Mouse (Mus musculus): ENCODE measurements at regions not wholly inside any gene's neighbourhood (a gene's known extent, or its start where the extent isn't known, plus 50 kb on each side); places are given as distances from the start of the nearest gene placed in this dataset.

- no peak for TF ChIP-seq BHLHE40 (IDR thresholded peaks at IDR 0.05; ENCODE audit: low read depth, low read length)
- no peak for TF ChIP-seq ZKSCAN1 (IDR thresholded peaks at IDR 0.05; ENCODE audit: borderline replicate concordance, low read depth, low read length)
- TF ChIP-seq RAD21 (IDR thresholded peaks at IDR 0.05; ENCODE audit: low read depth, low read length) = no peak
- TF ChIP-seq MEF2A (IDR thresholded peaks at IDR 0.05; ENCODE audit: borderline replicate concordance, low read depth, low read length) = no peak
- TF ChIP-seq GABPA (IDR thresholded peaks at IDR 0.05; ENCODE audit: insufficient replicate concordance, low read depth, low read length) = no peak
- TF ChIP-seq MAFK (IDR thresholded peaks at IDR 0.05; ENCODE audit: insufficient replicate concordance, low read length) = no peak
- no peak for TF ChIP-seq CHD1 (IDR thresholded peaks at IDR 0.05; ENCODE audit: low read depth, low read length)
- no peak for TF ChIP-seq NELFE (IDR thresholded peaks at IDR 0.05; ENCODE audit: low read depth, low read length)
- TF ChIP-seq ZC3H11A (IDR thresholded peaks at IDR 0.05; ENCODE audit: low read depth, low read length) = no peak
- TF ChIP-seq E2F4 (IDR thresholded peaks at IDR 0.05; ENCODE audit: insufficient replicate concordance, low read depth, low read length) = no peak
- TF ChIP-seq UBTF (IDR thresholded peaks at IDR 0.05; ENCODE audit: low read depth, low read length) = no peak
- Histone ChIP-seq H3K79me2 (replicated peaks; ENCODE audit: control insufficient read depth, extremely low read depth, insufficient read depth, poor library complexity, severe bottlenecking) (no peaks in the 10 kb centered on the region), H3K4me1 (ENCODE audit: control insufficient read depth in 1 of 2, insufficient read depth in 2 of 2) (peaks cover 4 to 9% of the 10 kb centered on the region in 2 experiments; a peak in 3 of 4 replicates), H3K4me2 (ENCODE audit: insufficient read depth, low read depth, poor library complexity, severe bottlenecking) (no peak overlapping the region), H3K27ac (ENCODE audit: insufficient read depth, low read depth) (no peak overlapping the region), H3K4me3 (replicated peaks in 1 of 3; ENCODE audit: low read depth in 2 of 3, low read length in 2 of 3, poor library complexity in 1 of 3) (no peak overlapping the region), H3K9me3 (replicated peaks; ENCODE audit: low read length) (no peaks in the 10 kb centered on the region), H3K36me3 (replicated peaks in 1 of 2; ENCODE audit: control insufficient read depth in 1 of 2, insufficient read depth in 1 of 2, low read length in 1 of 2) (no peaks in the 10 kb centered on the region), H3K9ac (ENCODE audit: insufficient read depth, low read depth) (no peak overlapping the region), H3K27me3 (replicated peaks) (no peaks in the 10 kb centered on the region)
- DNase-seq (ENCODE audit: extremely low read depth) = no peak
- in situ Hi-C loops (cut with MboI; ENCODE audit: low pct_ligation_motif_present, low pct_unique_long_range_greater_than_20kb, low sequenced_read_pairs) (no loop called here), dilution Hi-C loops (cut with MboI; ENCODE audit: extremely low pct_ligation_motif_present, extremely low pct_unique_long_range_greater_than_20kb, low sequenced_read_pairs) (no loop called here)
Measured at GRCm38 (mm10) chr8:81097076-81097819, 82.5 kb upstream of the Usp38 start.

GRCm38 (mm10) chr8:81095237-81095636 is 80.5 kb upstream of the Usp38 start:
- no peak overlapping the region for H3K27ac ChIP-seq (ENCODE audit: insufficient read depth, low read depth)
- no peaks in the 10 kb centered on the region for H3K36me3 ChIP-seq (replicated peaks in 1 of 2; ENCODE audit: control insufficient read depth in 1 of 2, insufficient read depth in 1 of 2, low read length in 1 of 2)
- no peaks in the 10 kb centered on the region for H3K27me3 ChIP-seq (replicated peaks)
- no peaks in the 10 kb centered on the region for H3K9me3 ChIP-seq (replicated peaks; ENCODE audit: low read length)
- dilution Hi-C loops (cut with MboI; ENCODE audit: extremely low pct_ligation_motif_present, extremely low pct_unique_long_range_greater_than_20kb, low sequenced_read_pairs) = no loop called here
- peaks cover 4 to 9% of the 10 kb centered on the region in 2 experiments; a peak in 3 of 4 replicates for H3K4me1 ChIP-seq (ENCODE audit: control insufficient read depth in 1 of 2, insufficient read depth in 2 of 2)
- TF ChIP-seq NELFE (IDR thresholded peaks at IDR 0.05; ENCODE audit: low read depth, low read length) (no peak), USF2 (conservative IDR thresholded peaks at IDR 0.05; ENCODE audit: low read depth, low read length) (no peak), SIN3A (IDR thresholded peaks at IDR 0.05; ENCODE audit: low read length) (no peak), ZKSCAN1 (IDR thresholded peaks at IDR 0.05; ENCODE audit: borderline replicate concordance, low read depth, low read length) (no peak), RAD21 (IDR thresholded peaks at IDR 0.05; ENCODE audit: low read depth, low read length) (no peak), ETS1 (conservative IDR thresholded peaks at IDR 0.05; ENCODE audit: low read depth, low read length) (no peak), MEF2A (IDR thresholded peaks at IDR 0.05; ENCODE audit: borderline replicate concordance, low read depth, low read length) (no peak), MAFK (IDR thresholded peaks at IDR 0.05; ENCODE audit: insufficient replicate concordance, low read length) (no peak), TCF12 (IDR thresholded peaks at IDR 0.05; ENCODE audit: low read depth, low read length) (no peak), UBTF (IDR thresholded peaks at IDR 0.05; ENCODE audit: low read depth, low read length) (no peak), ELF1 (IDR thresholded peaks at IDR 0.05; ENCODE audit: low read depth, low read length) (no peak), CTCF (conservative IDR thresholded peaks at IDR 0.05 in 1 of 2, IDR thresholded peaks at IDR 0.05 in 1 of 2; ENCODE audit: low read depth in 2 of 2, low read length in 2 of 2) (no peak), RCOR1 (conservative IDR thresholded peaks at IDR 0.05; ENCODE audit: low read depth, low read length) (no peak)
- in situ Hi-C loops (cut with MboI; ENCODE audit: low pct_ligation_motif_present, low pct_unique_long_range_greater_than_20kb, low sequenced_read_pairs) = no loop called here
- no peak overlapping the region for H3K4me3 ChIP-seq (replicated peaks in 1 of 3; ENCODE audit: low read depth in 2 of 3, low read length in 2 of 3, poor library complexity in 1 of 3)
- H3K79me2 ChIP-seq (replicated peaks; ENCODE audit: control insufficient read depth, extremely low read depth, insufficient read depth, poor library complexity, severe bottlenecking) = no peaks in the 10 kb centered on the region
- H3K9ac ChIP-seq (ENCODE audit: insufficient read depth, low read depth) = no peak overlapping the region
- DNase-seq (ENCODE audit: extremely low read depth) = no peak
- no peak overlapping the region for H3K4me2 ChIP-seq (ENCODE audit: insufficient read depth, low read depth, poor library complexity, severe bottlenecking)
